Mouse (Mus musculus): ENCODE data around the gene Fam98b. TPM values are rescaled to one million over a fixed set of nuclear protein-coding genes. Genes with fewer than 3 reads are reported as not detected.

Fam98b gene
- polyA plus RNA-seq, 1 experiment: 2.5 TPM

DNA sequence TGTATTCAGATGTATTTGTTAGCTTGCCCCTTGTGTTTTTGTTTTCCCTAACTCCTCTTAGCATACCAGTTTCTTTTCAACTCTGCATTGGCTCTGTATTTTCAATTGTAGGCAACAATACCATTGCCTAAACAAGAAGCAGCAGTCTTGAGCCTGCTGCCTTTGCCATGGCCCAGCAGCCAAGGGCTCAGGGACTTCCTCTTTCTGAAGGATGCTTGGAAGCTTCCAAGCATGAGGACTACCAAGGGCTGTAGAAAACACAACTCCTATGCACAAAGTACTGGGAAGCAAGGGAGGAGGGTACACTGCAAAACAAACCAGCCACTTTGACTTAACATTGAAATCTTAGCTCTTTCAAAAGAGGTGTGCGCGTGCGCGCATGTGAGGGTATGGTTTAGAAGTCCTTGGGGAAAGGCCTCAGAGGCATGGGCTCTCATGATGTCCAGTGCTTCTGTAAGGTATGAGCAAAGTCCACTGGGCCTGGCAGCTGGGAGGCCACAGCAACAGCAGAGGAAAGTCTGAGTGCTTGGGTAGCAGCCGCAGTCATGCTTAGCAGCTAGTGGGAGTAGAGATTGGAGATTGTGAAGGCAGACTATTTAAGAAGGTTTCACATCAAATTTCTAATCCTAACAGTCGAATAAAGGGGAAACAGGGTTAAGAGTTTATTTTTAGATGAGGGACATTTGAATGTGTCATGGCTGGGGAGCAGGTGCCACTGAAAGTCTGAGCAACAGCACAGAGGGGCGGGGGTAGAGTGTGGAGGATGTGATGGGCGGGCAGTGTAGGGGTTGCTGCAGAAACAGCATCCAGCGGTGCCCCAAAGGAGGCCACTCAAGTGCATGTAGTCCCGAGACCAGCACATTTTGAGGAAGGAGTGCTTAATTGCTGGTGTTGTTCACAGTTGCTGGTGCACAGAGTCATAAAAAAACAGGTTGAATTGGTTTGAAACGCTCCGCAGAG lies 54.1 kb downstream of the Fam98b start:
- H3K4me3 ChIP-seq (ENCODE audit: low read depth, low read length): no peak overlapping the region
- no peaks in the 10 kb centered on the region for H3K4me1 ChIP-seq (ENCODE audit: control insufficient read depth, insufficient read depth, insufficient read length, low read length)
- no peaks in the 10 kb centered on the region for H3K36me3 ChIP-seq (ENCODE audit: control insufficient read depth, insufficient read depth, low read length)
- no peak for TF ChIP-seq CTCF (IDR thresholded peaks at IDR 0.05; ENCODE audit: extremely low read depth, insufficient read length, insufficient replicate concordance, low read depth, low read length)
- TF ChIP-seq POLR2A (IDR thresholded peaks at IDR 0.05; ENCODE audit: low read depth, low read length): no peak
- no peaks in the 10 kb centered on the region for H3K27me3 ChIP-seq (ENCODE audit: control insufficient read depth, insufficient read depth, low read length)
- WGBS: 78% methylated on average over 12 of the region's 12 CpGs
- no peak overlapping the region for H3K27ac ChIP-seq (ENCODE audit: insufficient read depth, low read depth, low read length)

DNA sequence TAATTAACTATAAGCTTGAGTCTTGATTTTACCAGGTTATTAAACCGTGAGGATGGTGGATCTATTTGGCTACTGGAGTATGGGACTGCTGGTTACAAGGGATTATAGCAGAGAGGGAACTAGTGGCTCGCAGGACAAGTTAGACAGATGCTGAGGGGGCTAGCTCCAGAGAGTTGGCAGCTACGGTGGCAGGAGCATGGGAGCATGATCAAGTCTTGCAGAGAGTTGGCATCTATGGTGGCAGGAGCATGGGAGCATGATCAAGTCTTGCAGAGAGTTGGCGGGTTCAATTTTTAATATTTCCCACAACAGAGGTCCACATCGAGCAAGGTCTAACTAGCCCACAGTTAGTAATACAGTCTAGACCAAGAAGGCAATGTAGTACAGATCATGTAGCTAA lies 55.4 kb downstream of the Fam98b start:
- Histone ChIP-seq H3K27me3 (ENCODE audit: control insufficient read depth, insufficient read depth, low read length) (no peaks in the 10 kb centered on the region), H3K4me3 (ENCODE audit: low read depth, low read length) (no peak overlapping the region), H3K27ac (ENCODE audit: insufficient read depth, low read depth, low read length) (no peak overlapping the region), H3K36me3 (ENCODE audit: control insufficient read depth, insufficient read depth, low read length) (no peaks in the 10 kb centered on the region), H3K4me1 (ENCODE audit: control insufficient read depth, insufficient read depth, insufficient read length, low read length) (no peaks in the 10 kb centered on the region)
- TF ChIP-seq CTCF (IDR thresholded peaks at IDR 0.05; ENCODE audit: extremely low read depth, insufficient read length, insufficient replicate concordance, low read depth, low read length): no peak
- no peak for TF ChIP-seq POLR2A (IDR thresholded peaks at IDR 0.05; ENCODE audit: low read depth, low read length)
- WGBS: 88% methylated on average over 5 of the region's 5 CpGs

DNA sequence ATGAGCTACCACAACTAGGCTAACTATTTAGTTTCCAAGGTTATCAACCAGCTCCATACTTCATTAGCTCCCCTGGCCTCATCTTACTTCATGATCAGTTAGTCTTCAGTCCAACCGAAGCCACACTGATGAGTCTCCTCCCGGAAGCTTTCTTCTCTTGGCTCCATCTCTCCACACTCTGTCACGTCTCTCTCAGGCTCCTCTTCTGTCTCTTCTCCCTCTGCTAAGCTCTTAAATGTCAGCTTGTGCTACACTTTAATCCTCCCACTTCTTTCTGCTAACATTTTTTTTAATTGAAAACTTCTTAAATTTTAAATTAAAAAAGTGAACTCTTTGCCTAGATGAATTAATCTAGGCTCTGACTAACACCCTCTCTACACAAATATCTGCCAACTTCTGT lies 58.4 kb downstream of the Fam98b start:
- TF ChIP-seq CTCF (IDR thresholded peaks at IDR 0.05; ENCODE audit: extremely low read depth, insufficient read length, insufficient replicate concordance, low read depth, low read length) (no peak), POLR2A (IDR thresholded peaks at IDR 0.05; ENCODE audit: low read depth, low read length) (no peak)
- Histone ChIP-seq H3K4me1 (ENCODE audit: control insufficient read depth, insufficient read depth, insufficient read length, low read length) (no peaks in the 10 kb centered on the region), H3K27ac (ENCODE audit: insufficient read depth, low read depth, low read length) (no peak overlapping the region), H3K4me3 (ENCODE audit: low read depth, low read length) (no peak overlapping the region), H3K36me3 (ENCODE audit: control insufficient read depth, insufficient read depth, low read length) (no peaks in the 10 kb centered on the region), H3K27me3 (ENCODE audit: control insufficient read depth, insufficient read depth, low read length) (no peaks in the 10 kb centered on the region)
- WGBS: 86% methylated on average over 3 of the region's 3 CpGs

DNA sequence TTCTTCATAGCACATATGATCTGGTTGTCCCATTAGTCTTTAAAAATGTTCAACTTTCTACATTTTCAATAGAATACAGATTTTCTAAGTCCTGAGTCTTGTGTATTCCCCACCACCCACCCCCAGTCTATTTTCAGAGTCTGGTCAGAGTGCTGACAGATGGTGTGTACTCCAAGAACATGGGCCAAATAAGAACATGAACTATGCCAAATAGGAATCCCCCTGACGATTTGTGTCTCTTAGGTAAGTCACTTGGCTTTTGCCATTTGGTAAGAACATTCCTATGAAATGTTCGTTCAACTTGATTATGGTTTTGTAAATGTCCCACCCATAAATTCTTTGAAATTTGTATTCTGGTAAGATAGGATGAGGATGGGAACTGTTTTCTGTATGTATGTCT lies 59.5 kb downstream of the Fam98b start:
- no peaks in the 10 kb centered on the region for H3K27me3 ChIP-seq (ENCODE audit: control insufficient read depth, insufficient read depth, low read length)
- no peak overlapping the region for H3K27ac ChIP-seq (ENCODE audit: insufficient read depth, low read depth, low read length)
- H3K36me3 ChIP-seq (ENCODE audit: control insufficient read depth, insufficient read depth, low read length): no peaks in the 10 kb centered on the region
- no peak overlapping the region for H3K4me3 ChIP-seq (ENCODE audit: low read depth, low read length)
- H3K4me1 ChIP-seq (ENCODE audit: control insufficient read depth, insufficient read depth, insufficient read length, low read length): no peaks in the 10 kb centered on the region
- WGBS: 79% methylated on average over 2 of the region's 2 CpGs
- TF ChIP-seq CTCF (IDR thresholded peaks at IDR 0.05; ENCODE audit: extremely low read depth, insufficient read length, insufficient replicate concordance, low read depth, low read length): no peak
- no peak for TF ChIP-seq POLR2A (IDR thresholded peaks at IDR 0.05; ENCODE audit: low read depth, low read length)

DNA sequence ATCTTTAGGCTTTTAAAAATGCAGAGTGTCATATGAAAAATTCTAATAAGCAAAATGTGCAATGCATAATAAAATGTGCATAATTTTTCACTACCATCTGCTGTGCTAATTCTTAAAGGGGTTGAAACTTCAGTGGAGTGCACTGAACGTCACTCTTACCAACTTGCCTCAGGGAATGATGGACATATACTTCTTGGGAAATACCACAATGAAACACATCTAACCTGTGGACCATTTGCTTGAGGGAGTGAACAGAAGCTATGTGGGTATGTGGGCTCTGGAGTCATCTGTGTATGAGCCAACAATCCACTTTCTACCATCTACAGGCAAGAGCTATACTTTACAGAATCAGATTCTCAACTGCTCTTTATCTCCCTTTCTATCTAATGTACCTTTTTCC lies 61.8 kb downstream of the Fam98b start:
- 73% methylated on average over 1 of the region's 1 CpGs for WGBS
- TF ChIP-seq POLR2A (IDR thresholded peaks at IDR 0.05; ENCODE audit: low read depth, low read length) (no peak), CTCF (IDR thresholded peaks at IDR 0.05; ENCODE audit: extremely low read depth, insufficient read length, insufficient replicate concordance, low read depth, low read length) (no peak)

DNA sequence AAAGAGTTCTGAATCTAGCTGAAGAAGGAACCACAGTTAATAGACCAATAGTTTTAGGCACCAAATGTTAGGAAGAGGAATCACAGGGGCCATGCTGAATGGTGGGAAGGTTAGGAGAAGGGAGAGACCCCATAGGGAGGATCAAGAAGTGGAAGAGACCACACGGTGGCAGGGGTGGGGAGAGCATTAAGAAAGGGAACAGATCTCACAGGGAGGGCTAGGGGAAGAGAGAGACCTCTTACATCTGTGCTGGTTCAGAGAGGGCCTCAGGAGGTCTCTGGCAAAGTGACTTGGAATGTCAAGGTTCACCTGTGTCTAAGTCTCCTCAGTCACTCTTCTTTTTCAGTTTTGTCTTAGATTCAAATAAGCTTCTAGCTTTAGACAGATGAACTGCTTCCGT lies 62.5 kb downstream of the Fam98b start:
- no peaks in the 10 kb centered on the region for H3K36me3 ChIP-seq (ENCODE audit: control insufficient read depth, insufficient read depth, low read length)
- H3K4me3 ChIP-seq (ENCODE audit: low read depth, low read length): no peak overlapping the region
- no peak overlapping the region for H3K27ac ChIP-seq (ENCODE audit: insufficient read depth, low read depth, low read length)
- 61% methylated on average over 2 of the region's 2 CpGs for WGBS
- TF ChIP-seq CTCF (IDR thresholded peaks at IDR 0.05; ENCODE audit: extremely low read depth, insufficient read length, insufficient replicate concordance, low read depth, low read length) (no peak), POLR2A (IDR thresholded peaks at IDR 0.05; ENCODE audit: low read depth, low read length) (no peak)
- H3K4me1 ChIP-seq (ENCODE audit: control insufficient read depth, insufficient read depth, insufficient read length, low read length): no peaks in the 10 kb centered on the region
- no peaks in the 10 kb centered on the region for H3K27me3 ChIP-seq (ENCODE audit: control insufficient read depth, insufficient read depth, low read length)

More for the DNA sequence above, 61.8 kb downstream of the Fam98b start:
- Histone ChIP-seq H3K36me3 (ENCODE audit: control insufficient read depth, insufficient read depth, low read length) (no peaks in the 10 kb centered on the region), H3K27ac (ENCODE audit: insufficient read depth, low read depth, low read length) (no peak overlapping the region), H3K27me3 (ENCODE audit: control insufficient read depth, insufficient read depth, low read length) (no peaks in the 10 kb centered on the region), H3K4me1 (ENCODE audit: control insufficient read depth, insufficient read depth, insufficient read length, low read length) (no peaks in the 10 kb centered on the region), H3K4me3 (ENCODE audit: low read depth, low read length) (no peak overlapping the region)

DNA sequence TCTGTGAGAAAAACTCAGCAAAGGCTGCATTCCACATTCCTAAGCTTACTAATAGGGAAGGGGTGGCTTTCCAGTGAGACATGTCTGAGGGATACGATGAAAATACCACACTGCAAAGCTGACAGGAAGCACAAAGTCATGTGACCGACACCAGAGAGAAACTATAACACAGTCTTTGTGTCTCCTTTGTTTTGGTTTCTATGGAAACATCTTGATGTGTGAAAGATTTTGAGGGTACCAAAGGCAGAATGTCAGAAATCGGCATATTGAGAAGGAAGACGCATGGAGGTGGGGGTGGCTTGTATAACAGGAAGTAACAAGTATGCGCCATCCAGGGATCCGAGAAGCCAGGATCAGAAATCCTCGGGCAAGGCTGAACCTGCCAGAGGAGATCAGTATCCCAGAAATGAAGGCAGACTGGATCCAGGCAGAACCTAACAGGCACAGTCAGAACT lies 62.9 kb downstream of the Fam98b start:
- 70% methylated on average over 7 of the region's 7 CpGs for WGBS
- no peak overlapping the region for H3K4me3 ChIP-seq (ENCODE audit: low read depth, low read length)
- no peak for TF ChIP-seq POLR2A (IDR thresholded peaks at IDR 0.05; ENCODE audit: low read depth, low read length)
- TF ChIP-seq CTCF (IDR thresholded peaks at IDR 0.05; ENCODE audit: extremely low read depth, insufficient read length, insufficient replicate concordance, low read depth, low read length): no peak
- H3K27ac ChIP-seq (ENCODE audit: insufficient read depth, low read depth, low read length): no peak overlapping the region
- H3K4me1 ChIP-seq (ENCODE audit: control insufficient read depth, insufficient read depth, insufficient read length, low read length): no peaks in the 10 kb centered on the region
- H3K27me3 ChIP-seq (ENCODE audit: control insufficient read depth, insufficient read depth, low read length): no peaks in the 10 kb centered on the region
- no peaks in the 10 kb centered on the region for H3K36me3 ChIP-seq (ENCODE audit: control insufficient read depth, insufficient read depth, low read length)

Measured in small intestine, adult 2 months (tissue).